Mouse (Mus musculus) frontal cortex, postnatal 14 days (tissue): ENCODE measurements around the gene D930048N14Rik.

Source experiments
- DNase-seq, 2 experiments: peaks; one replicate each; pipeline ENCODE4 v3.0.0; 2022; ENCODE audit warnings: low spot score in 2 of 2

Gene D930048N14Rik

GRCm38 (mm10) chr11:51702831-51703230 is 52.1 kb downstream of the D930048N14Rik start:
- no peak for DNase-seq

DNA sequence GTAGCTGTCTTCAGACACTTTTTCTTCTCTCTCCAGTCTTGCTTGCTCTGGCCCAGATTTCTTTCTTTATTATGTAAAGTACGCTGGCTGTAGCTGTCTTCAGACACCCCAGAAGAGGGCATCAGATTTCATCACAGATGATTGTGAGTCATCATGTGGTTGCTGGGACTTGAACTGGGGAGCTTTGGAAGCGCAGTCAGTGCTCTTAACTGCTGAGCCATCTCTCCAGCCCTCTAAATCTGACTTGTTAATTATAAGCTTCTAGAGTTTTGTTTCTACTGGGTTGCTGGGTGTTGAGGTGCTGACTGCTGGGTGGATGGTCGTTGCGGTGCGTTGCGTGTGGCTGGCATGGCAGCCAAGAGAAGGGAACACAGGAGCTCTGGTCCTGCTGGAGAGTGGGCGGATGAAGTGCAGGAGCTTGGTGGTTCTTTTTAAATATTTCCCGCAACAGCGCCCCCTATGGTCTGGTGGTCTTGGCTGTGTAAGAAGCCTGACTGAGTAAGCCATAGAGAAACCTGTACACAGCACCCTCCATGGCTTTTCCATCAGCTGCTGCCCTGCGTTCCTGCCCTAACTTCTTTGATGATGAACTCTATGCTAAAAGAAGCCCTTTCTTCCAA is 52.7 kb downstream of the D930048N14Rik start:
- DNase-seq = no peak

DNA sequence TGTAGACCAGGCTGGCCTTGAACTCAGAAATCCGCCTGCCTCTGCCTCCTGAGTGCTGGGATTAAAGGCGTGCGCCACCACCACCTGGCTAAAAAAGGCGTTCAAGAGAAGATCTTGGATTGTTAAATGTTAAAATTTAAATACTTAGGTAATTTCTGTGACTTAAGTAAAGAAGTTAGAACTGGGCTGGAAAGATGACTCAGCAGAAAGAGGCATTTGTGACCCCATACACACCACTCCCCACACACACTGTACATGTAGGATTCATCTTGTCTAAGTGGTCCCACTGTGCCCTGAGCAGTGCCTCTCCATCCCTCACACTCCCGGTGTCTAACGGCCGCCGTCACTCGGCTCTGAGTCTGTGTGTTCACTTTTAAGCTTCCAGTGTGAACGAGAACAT is 55.7 kb downstream of the D930048N14Rik start:
- DNase-seq = no peak

DNA sequence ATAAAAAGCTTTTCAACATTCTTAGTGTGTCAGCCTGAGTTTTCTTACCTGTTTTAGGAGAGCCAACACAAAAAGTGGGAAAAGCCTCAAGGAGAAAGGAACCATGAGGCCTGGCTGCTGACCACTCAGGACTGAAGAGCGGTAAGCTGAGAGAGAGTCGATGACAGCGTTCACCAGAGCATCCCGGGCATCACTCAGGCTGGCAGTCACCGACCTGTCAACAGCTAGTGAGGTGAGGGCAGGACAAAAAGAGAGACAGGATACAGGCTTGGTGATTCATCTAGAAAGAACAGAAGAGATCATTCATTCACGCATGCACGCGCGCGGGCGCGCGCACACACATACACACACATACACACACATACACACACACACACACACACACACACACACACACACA is 56.3 kb downstream of the D930048N14Rik start:
- no peak for DNase-seq
